Mouse (Mus musculus): ENCODE results near the gene Sox6. TPM values are rescaled to one million over a fixed set of nuclear protein-coding genes. Genes with fewer than 3 reads are reported as not detected.

Gene Sox6
- polyA plus RNA-seq, 1 experiment = 6.0 TPM

- Histone ChIP-seq H3K36me3 (ENCODE audit: control insufficient read depth, insufficient read depth, low read length) (no peaks in the 10 kb centered on the region), H3K4me1 (ENCODE audit: control insufficient read depth, insufficient read depth, insufficient read length) (peaks cover 9% of the 10 kb centered on the region), H3K4me3 (ENCODE audit: extremely low read depth, insufficient read depth, insufficient read length) (no peak overlapping the region), H3K27ac (ENCODE audit: insufficient read depth, low read length) (no peak overlapping the region), H3K27me3 (ENCODE audit: control insufficient read depth, insufficient read depth, low read length) (peaks cover 21% of the 10 kb centered on the region)
- 7% methylated on average over 13 of the region's 13 CpGs for WGBS
- TF ChIP-seq CTCF (IDR thresholded peaks at IDR 0.05; ENCODE audit: extremely low read depth, insufficient read depth, insufficient read length, insufficient replicate concordance) (no peak), POLR2A (IDR thresholded peaks at IDR 0.05; ENCODE audit: low read depth, low read length) (no peak)
- no peak for DNase-seq (ENCODE audit: low read depth in 1 of 2, low spot score in 2 of 2)
These were observed 572 bp downstream of the Sox6 start for GRCm38 (mm10) chr7:116038024-116038423.

GRCm38 (mm10) chr7:116036591-116037555 is 1.7 kb downstream of the Sox6 start:
- 61% methylated on average over 18 of the region's 18 CpGs for WGBS
- Histone ChIP-seq H3K27ac (ENCODE audit: insufficient read depth, low read length) (no peak overlapping the region), H3K4me1 (ENCODE audit: control insufficient read depth, insufficient read depth, insufficient read length) (peaks cover 10% of the 10 kb centered on the region), H3K27me3 (ENCODE audit: control insufficient read depth, insufficient read depth, low read length) (peaks cover 24% of the 10 kb centered on the region), H3K36me3 (ENCODE audit: control insufficient read depth, insufficient read depth, low read length) (no peaks in the 10 kb centered on the region), H3K4me3 (ENCODE audit: extremely low read depth, insufficient read depth, insufficient read length) (no peak overlapping the region)
- DNase-seq (ENCODE audit: low read depth in 1 of 2, low spot score in 2 of 2) = no peak
- TF ChIP-seq CTCF (IDR thresholded peaks at IDR 0.05; ENCODE audit: extremely low read depth, insufficient read depth, insufficient read length, insufficient replicate concordance) (no peak), POLR2A (IDR thresholded peaks at IDR 0.05; ENCODE audit: low read depth, low read length) (no peak)

GRCm38 (mm10) chr7:116035504-116035903 is 3.1 kb downstream of the Sox6 start:
- no peak overlapping the region for H3K4me3 ChIP-seq (ENCODE audit: extremely low read depth, insufficient read depth, insufficient read length)
- peaks cover 35% of the 10 kb centered on the region for H3K27me3 ChIP-seq (ENCODE audit: control insufficient read depth, insufficient read depth, low read length)

GRCm38 (mm10) chr7:116034282-116034758 is 4.3 kb downstream of the Sox6 start:
- Histone ChIP-seq H3K4me3 (ENCODE audit: extremely low read depth, insufficient read depth, insufficient read length) (peak overlapping the region; percentile 19; the same call in 1 of the 2 replicates), H3K27me3 (ENCODE audit: control insufficient read depth, insufficient read depth, low read length) (peaks cover 30% of the 10 kb centered on the region), H3K36me3 (ENCODE audit: control insufficient read depth, insufficient read depth, low read length) (no peaks in the 10 kb centered on the region), H3K4me1 (ENCODE audit: control insufficient read depth, insufficient read depth, insufficient read length) (peaks cover 8% of the 10 kb centered on the region), H3K27ac (ENCODE audit: insufficient read depth, low read length) (no peak overlapping the region)
- WGBS = 2% methylated on average over 25 of the region's 25 CpGs
- no peak for TF ChIP-seq CTCF (IDR thresholded peaks at IDR 0.05; ENCODE audit: extremely low read depth, insufficient read depth, insufficient read length, insufficient replicate concordance)
- TF ChIP-seq POLR2A (IDR thresholded peaks at IDR 0.05; ENCODE audit: low read depth, low read length) = no peak
- no peak for DNase-seq (ENCODE audit: low read depth in 1 of 2, low spot score in 2 of 2)

More at GRCm38 (mm10) chr7:116035504-116035903, 3.1 kb downstream of the Sox6 start:
- TF ChIP-seq CTCF (IDR thresholded peaks at IDR 0.05; ENCODE audit: extremely low read depth, insufficient read depth, insufficient read length, insufficient replicate concordance) (no peak), POLR2A (IDR thresholded peaks at IDR 0.05; ENCODE audit: low read depth, low read length) (no peak)
- Histone ChIP-seq H3K36me3 (ENCODE audit: control insufficient read depth, insufficient read depth, low read length) (no peaks in the 10 kb centered on the region), H3K27ac (ENCODE audit: insufficient read depth, low read length) (no peak overlapping the region), H3K4me1 (ENCODE audit: control insufficient read depth, insufficient read depth, insufficient read length) (peaks cover 12% of the 10 kb centered on the region)
- 85% methylated on average over 4 of the region's 4 CpGs for WGBS
- no peak for DNase-seq (ENCODE audit: low read depth in 1 of 2, low spot score in 2 of 2)

- Histone ChIP-seq H3K27me3 (ENCODE audit: control insufficient read depth, insufficient read depth, low read length) (peaks cover 27% of the 10 kb centered on the region), H3K36me3 (ENCODE audit: control insufficient read depth, insufficient read depth, low read length) (no peaks in the 10 kb centered on the region), H3K27ac (ENCODE audit: insufficient read depth, low read length) (no peak overlapping the region), H3K4me1 (ENCODE audit: control insufficient read depth, insufficient read depth, insufficient read length) (peaks cover 7% of the 10 kb centered on the region), H3K4me3 (ENCODE audit: extremely low read depth, insufficient read depth, insufficient read length) (peak overlapping the region; percentile 19; the same call in 1 of the 2 replicates)
- TF ChIP-seq POLR2A (IDR thresholded peaks at IDR 0.05; ENCODE audit: low read depth, low read length) = no peak
- no peak for TF ChIP-seq CTCF (IDR thresholded peaks at IDR 0.05; ENCODE audit: extremely low read depth, insufficient read depth, insufficient read length, insufficient replicate concordance)
- DNase-seq (ENCODE audit: low read depth in 1 of 2, low spot score in 2 of 2) = no peak
- WGBS = 2% methylated on average over 54 of the region's 54 CpGs
These were observed 5.0 kb downstream of the Sox6 start for GRCm38 (mm10) chr7:116033371-116034241.

- TF ChIP-seq CTCF (IDR thresholded peaks at IDR 0.05; ENCODE audit: extremely low read depth, insufficient read depth, insufficient read length, insufficient replicate concordance) = peak; percentile 45; the same call in 1 of the 2 replicates
- TF ChIP-seq POLR2A (IDR thresholded peaks at IDR 0.05; ENCODE audit: low read depth, low read length) = no peak
- H3K4me3 ChIP-seq (ENCODE audit: extremely low read depth, insufficient read depth, insufficient read length) = peak overlapping the region; percentile 44
- H3K27ac ChIP-seq (ENCODE audit: insufficient read depth, low read length) = no peak overlapping the region
These were observed 5.8 kb downstream of the Sox6 start for GRCm38 (mm10) chr7:116032596-116033307.

More at GRCm38 (mm10) chr7:116032596-116033307, 5.8 kb downstream of the Sox6 start:
- peaks cover 25% of the 10 kb centered on the region for H3K27me3 ChIP-seq (ENCODE audit: control insufficient read depth, insufficient read depth, low read length)
- H3K4me1 ChIP-seq (ENCODE audit: control insufficient read depth, insufficient read depth, insufficient read length) = peaks cover 7% of the 10 kb centered on the region
- H3K36me3 ChIP-seq (ENCODE audit: control insufficient read depth, insufficient read depth, low read length) = no peaks in the 10 kb centered on the region
- DNase-seq (ENCODE audit: low read depth in 1 of 2, low spot score in 2 of 2) = peak; percentile 38 to 55
- WGBS = 1% methylated on average over 11 of the region's 11 CpGs
